28 mouse cellular contexts compared by ENCODE assay signal in genomic region chr8:91505411-91505954, GRCm38 (mm10).
DNase-seq lines count a peak whose midpoint lies in the region; ATAC-seq and TF ChIP-seq lines count a peak whose summit lies in the region.
"Had no signal": no experiment of that assay in that cellular context is flagged by ENCODE, and none has a peak within 500 bp of the region (broad histone marks: within the 10 kb centered on the region; RNA-seq: fewer than 3 reads in every experiment).

No protein-coding gene starts in this region.

- H3K27me3 ChIP-seq in lung, embryonic 14.5 days (ENCODE audit: insufficient read depth, low read length), result no peaks in the 10 kb centered on the region
- no peaks in the 10 kb centered on the region for H3K27me3 ChIP-seq in MEL (ENCODE audit: control insufficient read depth in 1 of 2, insufficient read depth in 2 of 2, low read length in 2 of 2)
- H3K27me3 ChIP-seq in small intestine, adult 2 months (ENCODE audit: control insufficient read depth, insufficient read depth, low read length), result no peaks in the 10 kb centered on the region
- H3K27me3 ChIP-seq: CH12.LX; embryonic facial prominence, embryonic 15.5 days; heart, embryonic 13.5 days; liver, embryonic 12.5 days; midbrain, embryonic 15.5 days had no signal

- H3K4me3 ChIP-seq in lung, embryonic 14.5 days (ENCODE audit: low read depth, low read length), result no peak overlapping the region
- H3K4me3 ChIP-seq in MEL (ENCODE audit: control insufficient read depth in 1 of 2, insufficient read depth in 1 of 2, low read depth in 2 of 2, low read length in 2 of 2), result peak overlapping the region; percentile 16 to 26
- H3K4me3 ChIP-seq in small intestine, adult 2 months (ENCODE audit: low read depth, low read length), result no peak overlapping the region
- H3K4me3 ChIP-seq: embryonic facial prominence, embryonic 15.5 days; heart, embryonic 13.5 days; layer of hippocampus, adult 2 months; limb, embryonic 12.5 days; liver, embryonic 12.5 days; midbrain, embryonic 15.5 days; myocyte; neural tube, embryonic 13.5 days had no signal

- no peak overlapping the region for H3K9ac ChIP-seq in lung, embryonic 14.5 days
- H3K9ac ChIP-seq in MEL (ENCODE audit: control insufficient read depth, low read depth, low read length, poor library complexity, severe bottlenecking), result peak overlapping the region; percentile 48
- H3K9ac ChIP-seq: embryonic facial prominence, embryonic 15.5 days; heart, embryonic 13.5 days; limb, embryonic 12.5 days; liver, embryonic 12.5 days; midbrain, embryonic 15.5 days; neural tube, embryonic 13.5 days had no signal

- no peaks in the 10 kb centered on the region for H3K79me2 ChIP-seq in MEL (ENCODE audit: control insufficient read depth, insufficient read depth, low read length, poor library complexity)

- WGBS in lung, embryonic 14.5 days, result 59% methylated on average over 8 of the region's 8 CpGs
- 29% methylated on average over 8 of the region's 8 CpGs for WGBS in small intestine, adult 2 months

- no peak overlapping the region for H3K4me2 ChIP-seq in lung, embryonic 14.5 days
- H3K4me2 ChIP-seq: embryonic facial prominence, embryonic 15.5 days; heart, embryonic 13.5 days; limb, embryonic 12.5 days; liver, embryonic 12.5 days; midbrain, embryonic 15.5 days; neural tube, embryonic 13.5 days had no signal

- peak; percentile 52 for DNase-seq in lung, embryonic 14.5 days
- no peak for DNase-seq in lung, postnatal 14 days
- peak; percentile 78 for DNase-seq in MEL (ENCODE audit: low read depth, low spot score)
- DNase-seq in c-Kit-positive CD71-positive TER-119-positive erythroid progenitor cells, embryonic 14.5 days (ENCODE audit: low spot score), result peak; percentile 51
- DNase-seq in right cerebral cortex, postnatal 10 days (ENCODE audit: low spot score in 2 of 2), result no peak
- DNase-seq: B cell, adult 2 months; heart, adult 11 months; kidney, postnatal 10 days; layer of hippocampus, postnatal 36 days; lung, adult 2 months; retina, postnatal 1 day; right cerebral cortex, postnatal 4 days; thymus, adult 18-20 months; thymus, postnatal 4 days had no signal

- H3K36me3 ChIP-seq in lung, embryonic 14.5 days (ENCODE audit: insufficient read depth), result no peaks in the 10 kb centered on the region
- H3K36me3 ChIP-seq in MEL (ENCODE audit: control insufficient read depth in 1 of 2, insufficient read depth in 2 of 2, low read length in 2 of 2), result peaks cover 0 to 30% of the 10 kb centered on the region in 2 experiments; a peak in 3 of 4 replicates
- H3K36me3 ChIP-seq in small intestine, adult 2 months (ENCODE audit: control insufficient read depth, insufficient read depth, low read length), result no peaks in the 10 kb centered on the region
- H3K36me3 ChIP-seq: embryonic facial prominence, embryonic 15.5 days; heart, embryonic 13.5 days; limb, embryonic 12.5 days; liver, embryonic 12.5 days; midbrain, embryonic 15.5 days; neural tube, embryonic 13.5 days had no signal

- no peak for TF ChIP-seq POLR2A in MEL (IDR thresholded peaks at IDR 0.05; ENCODE audit: control insufficient read depth in 1 of 2, insufficient read depth in 1 of 2, low read depth in 1 of 2, low read length in 2 of 2, poor library complexity in 1 of 2)
- TF ChIP-seq POLR2A in small intestine, adult 2 months (IDR thresholded peaks at IDR 0.05; ENCODE audit: low read depth, low read length), result no peak

- TF ChIP-seq RAD21 in MEL (IDR thresholded peaks at IDR 0.05; ENCODE audit: low read depth, low read length), result no peak

- H3K9me3 ChIP-seq in lung, embryonic 14.5 days (ENCODE audit: low read depth, low read length), result no peaks in the 10 kb centered on the region
- no peaks in the 10 kb centered on the region for H3K9me3 ChIP-seq in MEL (replicated peaks; ENCODE audit: insufficient read depth, low read length)
- H3K9me3 ChIP-seq: embryonic facial prominence, embryonic 15.5 days; G1E; heart, embryonic 13.5 days; limb, embryonic 12.5 days; liver, embryonic 12.5 days; midbrain, embryonic 15.5 days; neural tube, embryonic 13.5 days had no signal

- peak overlapping the region; percentile 78 for H3K27ac ChIP-seq in lung, embryonic 14.5 days (ENCODE audit: low read depth)
- H3K27ac ChIP-seq in MEL (ENCODE audit: control insufficient read depth, low read depth, low read length), result peak overlapping the region; percentile 89
- H3K27ac ChIP-seq in small intestine, adult 2 months (ENCODE audit: insufficient read depth, low read depth, low read length), result peak overlapping the region; percentile 58
- H3K27ac ChIP-seq: embryonic facial prominence, embryonic 15.5 days; heart, embryonic 13.5 days; hindbrain, postnatal 0 days; layer of hippocampus, adult 2 months; limb, embryonic 12.5 days; liver, embryonic 12.5 days; midbrain, embryonic 15.5 days; neural tube, embryonic 13.5 days had no signal

- TF ChIP-seq EP300 in MEL (IDR thresholded peaks at IDR 0.05; ENCODE audit: low read depth in 1 of 2, low read length in 2 of 2), result no peak

- TF ChIP-seq CTCF in lung, embryonic 14.5 days (IDR thresholded peaks at IDR 0.05; ENCODE audit: low read depth), result no peak
- TF ChIP-seq CTCF in MEL (IDR thresholded peaks at IDR 0.05 in 2 of 3, conservative IDR thresholded peaks at IDR 0.05 in 1 of 3; ENCODE audit: control insufficient read depth in 1 of 3, insufficient read depth in 1 of 3, low read depth in 2 of 3, low read length in 3 of 3, poor library complexity in 1 of 3, severe bottlenecking in 1 of 3), result no peak
- no peak for TF ChIP-seq CTCF in small intestine, adult 2 months (IDR thresholded peaks at IDR 0.05; ENCODE audit: extremely low read depth, insufficient read length, insufficient replicate concordance, low read depth, low read length)

- peaks cover 51% of the 10 kb centered on the region for H3K4me1 ChIP-seq in lung, embryonic 14.5 days (ENCODE audit: insufficient read depth)
- peaks cover 32 to 33% of the 10 kb centered on the region in 2 experiments for H3K4me1 ChIP-seq in MEL (ENCODE audit: control insufficient read depth in 1 of 2, insufficient read depth in 2 of 2, low read length in 2 of 2)
- peaks cover 30% of the 10 kb centered on the region for H3K4me1 ChIP-seq in small intestine, adult 2 months (ENCODE audit: control insufficient read depth, insufficient read depth, insufficient read length, low read length)

- ATAC-seq in lung, embryonic 14.5 days (ENCODE audit: insufficient read depth), result peak; percentile 83
- no peak for ATAC-seq in megakaryocyte, adult 5-6 weeks (ENCODE audit: poor library complexity, severe bottlenecking)
- ATAC-seq: forebrain, embryonic 14.5 days; hindbrain, postnatal 0 days; liver, embryonic 12.5 days; midbrain, embryonic 15.5 days had no signal

TF ChIP-seq in MEL, 35 proteins besides CTCF, POLR2A, EP300 and RAD21:
- TF ChIP-seq NRF1 (IDR thresholded peaks at IDR 0.05; ENCODE audit: insufficient read depth, low read depth, low read length, poor library complexity, severe bottlenecking), result 0 out of 2 replicates have a peak, but pooled peaks have one; percentile 20
- no peak for TF ChIP-seq GABPA (IDR thresholded peaks at IDR 0.05; ENCODE audit: low read depth, low read length)
- no peak for TF ChIP-seq JUND (IDR thresholded peaks at IDR 0.05; ENCODE audit: low read depth, low read length)
- no peak for TF ChIP-seq USF1 (IDR thresholded peaks at IDR 0.05; ENCODE audit: low read depth, low read length)
- TF ChIP-seq MXI1 (IDR thresholded peaks at IDR 0.05; ENCODE audit: low read depth, low read length), result peak; percentile 46; the same call in 1 of the 2 replicates
- no peak for TF ChIP-seq TBP (IDR thresholded peaks at IDR 0.05; ENCODE audit: low read depth, low read length)
- TF ChIP-seq ZC3H11A (IDR thresholded peaks at IDR 0.05; ENCODE audit: low read depth, low read length), result peak; percentile 21; the same call in 1 of the 2 replicates
- TF ChIP-seq CHD2 (IDR thresholded peaks at IDR 0.05; ENCODE audit: low read length), result no peak

Comparison
In these comparisons a context has a peak if more than half of its experiments do, and no peak if none do; other contexts are left out.
1. DNase-seq: peak in lung, embryonic 14.5 days (single experiment), MEL (single experiment) and c-Kit-positive CD71-positive TER-119-positive erythroid progenitor cells, embryonic 14.5 days (single experiment); none in lung, postnatal 14 days (single experiment) and right cerebral cortex, postnatal 10 days (0 of 2).
2. H3K4me3 ChIP-seq: peak in MEL (2 of 2); none in lung, embryonic 14.5 days (single experiment) and small intestine, adult 2 months (single experiment).
3. Peak in every context shown above with its lines, with median percentiles within 50 percentile points of each other: H3K27ac ChIP-seq.